Mouse (Mus musculus) cerebellum, adult 2 months (tissue): ENCODE measurements at regions not wholly inside any gene's neighbourhood (a gene's known extent, or its start where the extent isn't known, plus 50 kb on each side); places are given as distances from the start of the nearest gene placed in this dataset.

Experiments
- DNase-seq, 2 experiments: peaks; one replicate each; pipeline ENCODE4 v3.0.0; 2021
- H3K27ac ChIP-seq: fragments of 200-500 bp; 2 replicates; pipeline ENCODE4 v1.5.1; 2012; ENCODE audit warnings: low read length, control low read depth, inconsistent platforms; ENCODE audit not compliant: insufficient read depth
- H3K27me3 ChIP-seq: fragments of 200-500 bp; 2 replicates; pipeline ENCODE4 v1.6.1; 2012; ENCODE audit warnings: inconsistent platforms, mild to moderate bottlenecking, low read length, moderate library complexity; ENCODE audit not compliant: control insufficient read depth, insufficient read depth
- H3K4me1 ChIP-seq: fragments of 200-500 bp; 2 replicates; pipeline ENCODE4 v1.6.1; 2011; ENCODE audit warnings: low read length; ENCODE audit not compliant: control insufficient read depth, insufficient read depth
- H3K4me3 ChIP-seq: fragments of 200-500 bp; replicated peaks from 2 replicates; pipeline ENCODE3; 2011; ENCODE audit warnings: mild to moderate bottlenecking, low read depth, low read length, control low read depth; ENCODE audit not compliant: insufficient read depth
- CTCF ChIP-seq: fragments of 200-500 bp; IDR thresholded peaks from 2 replicates; pipeline ENCODE4 v1.5.1; 2011; ENCODE audit warnings: low read depth, mild to moderate bottlenecking, control low read depth, low read length, moderate library complexity, borderline replicate concordance; ENCODE audit not compliant: insufficient read depth
- POLR2A ChIP-seq: fragments of 200-500 bp; IDR thresholded peaks from 2 replicates; pipeline ENCODE4 v1.6.1; 2011; ENCODE audit warnings: low read length, control low read depth, borderline replicate concordance; ENCODE audit not compliant: insufficient read depth
- WGBS: fragments of 180-500 bp; shearing (Covaris S2); methylation state at CpG from one replicate; pipeline ENCODE4 v1.1.7; 2018; 5-methylcytosine and 5-hydroxymethylcytosine counted together

- WGBS: 93% methylated on average over 4 of the region's 4 CpGs
These were observed 238.5 kb downstream of the Tmem38b start for GRCm38 (mm10) chr4:54064331-54064730.

GRCm38 (mm10) chr4:54071951-54072350, 246.1 kb downstream of the Tmem38b start:
- no peak for DNase-seq
- no peaks in the 10 kb centered on the region for H3K27me3 ChIP-seq
- WGBS: 61% methylated on average over 4 of the region's 4 CpGs
- no peaks in the 10 kb centered on the region for H3K4me1 ChIP-seq
- no peak overlapping the region for H3K4me3 ChIP-seq
- TF ChIP-seq POLR2A (no peak), CTCF (no peak)
- no peak overlapping the region for H3K27ac ChIP-seq

More at GRCm38 (mm10) chr4:54064331-54064730, 238.5 kb downstream of the Tmem38b start:
- no peak for TF ChIP-seq POLR2A
- TF ChIP-seq CTCF: no peak
- Histone ChIP-seq H3K27ac (no peak overlapping the region), H3K4me1 (no peaks in the 10 kb centered on the region), H3K4me3 (no peak overlapping the region), H3K27me3 (no peaks in the 10 kb centered on the region)
- DNase-seq: no peak

- H3K4me1 ChIP-seq: no peaks in the 10 kb centered on the region
- no peak overlapping the region for H3K27ac ChIP-seq
- WGBS: 50% methylated on average over 3 of the region's 3 CpGs
- TF ChIP-seq CTCF (no peak), POLR2A (no peak)
- DNase-seq: no peak
- no peak overlapping the region for H3K4me3 ChIP-seq
- H3K27me3 ChIP-seq: no peaks in the 10 kb centered on the region
These were observed 246.6 kb downstream of the Tmem38b start for GRCm38 (mm10) chr4:54072482-54072881.

GRCm38 (mm10) chr4:54072932-54073331, 247.1 kb downstream of the Tmem38b start:
- H3K4me3 ChIP-seq: no peak overlapping the region
- 19% methylated on average over 10 of the region's 10 CpGs for WGBS
- no peaks in the 10 kb centered on the region for H3K27me3 ChIP-seq
- H3K4me1 ChIP-seq: no peaks in the 10 kb centered on the region
- DNase-seq: no peak
- no peak overlapping the region for H3K27ac ChIP-seq
- no peak for TF ChIP-seq CTCF
- TF ChIP-seq POLR2A: no peak

- TF ChIP-seq CTCF: no peak
- no peak for TF ChIP-seq POLR2A
- 32% methylated on average over 7 of the region's 7 CpGs for WGBS
- DNase-seq: no peak
- Histone ChIP-seq H3K4me3 (no peak overlapping the region), H3K27me3 (no peaks in the 10 kb centered on the region), H3K4me1 (no peaks in the 10 kb centered on the region), H3K27ac (no peak overlapping the region)
These were observed 247.6 kb downstream of the Tmem38b start for GRCm38 (mm10) chr4:54073483-54073882.

DNA sequence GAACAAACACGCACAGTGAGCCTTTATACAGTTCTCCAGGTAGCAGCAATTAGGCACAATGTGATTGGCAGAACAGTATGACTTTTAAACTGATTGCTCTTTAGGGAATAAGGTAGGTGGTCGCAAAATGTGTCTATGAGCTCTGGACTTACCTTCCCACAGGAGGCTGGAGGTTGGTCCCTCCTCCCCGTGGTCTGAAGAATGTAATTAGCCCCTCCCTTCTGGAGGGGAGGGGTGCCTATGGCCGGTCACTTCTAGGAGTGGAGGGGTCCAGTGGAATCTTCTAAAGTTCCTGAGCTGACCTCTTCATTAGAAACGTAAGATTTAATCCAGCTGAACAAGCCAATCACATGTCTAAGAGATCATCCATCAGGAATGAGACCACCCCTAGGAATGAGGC, 248.4 kb downstream of the Tmem38b start:
- WGBS: 60% methylated on average over 5 of the region's 5 CpGs
- no peaks in the 10 kb centered on the region for H3K4me1 ChIP-seq
- no peak for DNase-seq
- no peak overlapping the region for H3K4me3 ChIP-seq
- H3K27ac ChIP-seq: no peak overlapping the region
- TF ChIP-seq CTCF (no peak), POLR2A (no peak)
- no peaks in the 10 kb centered on the region for H3K27me3 ChIP-seq

DNA sequence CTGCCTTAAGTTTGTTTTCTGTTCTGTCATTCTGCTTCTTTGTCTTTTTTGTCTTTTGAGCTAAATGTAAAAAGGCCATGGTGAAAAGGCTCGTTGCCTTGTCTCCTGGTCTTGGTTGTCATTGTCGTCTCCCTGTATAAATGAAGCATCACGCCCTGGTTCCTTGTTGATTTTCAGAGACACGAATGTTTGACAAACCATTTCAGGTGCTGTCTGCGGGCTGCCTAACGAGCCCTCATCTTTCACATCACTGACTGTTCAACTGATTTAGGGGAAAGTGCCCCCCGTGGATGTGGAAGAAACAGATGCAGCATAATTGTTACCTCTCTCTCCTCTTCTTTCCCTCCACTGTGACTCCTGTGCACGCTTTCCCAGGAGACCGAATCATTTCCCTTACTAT, 254.7 kb downstream of the Tmem38b start:
- H3K27me3 ChIP-seq: no peaks in the 10 kb centered on the region
- H3K27ac ChIP-seq: no peak overlapping the region
- 65% methylated on average over 9 of the region's 9 CpGs for WGBS
- H3K4me1 ChIP-seq: no peaks in the 10 kb centered on the region
- no peak for DNase-seq
- TF ChIP-seq POLR2A (no peak), CTCF (no peak)
- no peak overlapping the region for H3K4me3 ChIP-seq

DNA sequence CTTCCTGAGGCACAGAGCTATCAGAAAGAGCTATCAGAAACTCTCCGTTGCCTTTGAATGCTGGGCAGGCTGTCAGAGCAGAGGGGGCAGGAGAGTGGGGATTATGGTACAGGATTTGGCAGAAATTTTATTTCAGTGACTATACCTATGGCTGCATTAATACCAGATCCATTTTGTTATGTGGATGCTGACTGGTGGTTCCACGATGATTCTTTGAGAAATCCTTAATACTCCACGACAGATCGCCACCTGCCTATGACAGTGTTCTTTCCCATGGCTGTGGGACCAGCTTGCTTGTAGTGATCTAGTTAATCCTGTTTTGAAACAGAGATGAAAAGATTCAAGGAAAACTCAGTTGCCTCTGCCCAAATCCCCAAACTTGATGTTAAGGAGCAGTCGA, 255.6 kb downstream of the Tmem38b start:
- Histone ChIP-seq H3K4me3 (no peak overlapping the region), H3K4me1 (no peaks in the 10 kb centered on the region), H3K27me3 (no peaks in the 10 kb centered on the region), H3K27ac (no peak overlapping the region)
- no peak for DNase-seq
- TF ChIP-seq POLR2A (no peak), CTCF (no peak)
- WGBS: 83% methylated on average over 5 of the region's 5 CpGs
